Mouse (Mus musculus) lung, adult 2 months (tissue): Measurements from ENCODE around the gene Tgfb3.

Experiments used
- CTCF ChIP-seq: fragments of 200-500 bp; IDR thresholded peaks from 2 replicates; pipeline ENCODE4 v1.5.1; 2011; ENCODE audit warnings: mild to moderate bottlenecking, low read length, control low read depth; ENCODE audit not compliant: insufficient read depth
- POLR2A ChIP-seq: fragments of 200-500 bp; IDR thresholded peaks from 2 replicates; pipeline ENCODE4 v1.6.1; 2011; ENCODE audit warnings: low read depth, mild to moderate bottlenecking, control low read depth, low read length, borderline replicate concordance; ENCODE audit errors: extremely low read depth

- TF ChIP-seq CTCF (no peak), POLR2A (no peak)
Observed at GRCm38 (mm10) chr12:86086550-86086949, 7.7 kb upstream of the Tgfb3 start.
